Mouse (Mus musculus) heart, embryonic 15.5 days (tissue): Measurements from ENCODE around the gene Rmi1. TPM values are rescaled to one million over a fixed set of nuclear protein-coding genes. Genes with fewer than 3 reads are reported as not detected.
"Not testable (repeated sequence)": the region's sequence is repeated elsewhere in the genome, so short reads cannot be mapped to it uniquely, and the experiment has no call there.

ENCODE experiments used
- ATAC-seq: fragments of 200-750 bp; cut with Nextera tagmentation; replicated peaks from 2 replicates; pipeline ENCODE4 v1.8.0; 2017; ENCODE audit warnings: low read depth, moderate TSS enrichment; ENCODE audit not compliant: insufficient number of reproducible peaks, insufficient read depth, low FRiP score
- H3K27ac ChIP-seq: fragments of 300-500 bp; sonication (generic); 2 replicates; pipeline ENCODE4 v1.5.1; 2015; ENCODE audit warnings: mild to moderate bottlenecking, inconsistent platforms
- H3K27me3 ChIP-seq: fragments of 300-500 bp; sonication (generic); 2 replicates; pipeline ENCODE4 v1.6.1; 2015; ENCODE audit warnings: inconsistent platforms
- H3K36me3 ChIP-seq: fragments of 300-500 bp; sonication (generic); 2 replicates; pipeline ENCODE4 v1.6.1; 2015; ENCODE audit warnings: mild to moderate bottlenecking, inconsistent platforms
- H3K4me1 ChIP-seq: fragments of 300-500 bp; sonication (generic); replicated peaks from 2 replicates; pipeline ENCODE4 v1.6.1; 2015; ENCODE audit warnings: inconsistent platforms
- H3K4me2 ChIP-seq: fragments of 300-500 bp; sonication (generic); 2 replicates; pipeline ENCODE4 v1.6.1; 2015; ENCODE audit warnings: inconsistent platforms, mild to moderate bottlenecking, moderate library complexity
- H3K4me3 ChIP-seq: fragments of 300-500 bp; sonication (generic); 2 replicates; pipeline ENCODE4 v1.5.1; 2015; ENCODE audit warnings: mild to moderate bottlenecking, inconsistent platforms
- H3K9ac ChIP-seq: fragments of 300-500 bp; sonication (generic); 2 replicates; pipeline ENCODE4 v1.6.1; 2015; ENCODE audit warnings: mild to moderate bottlenecking, inconsistent platforms
- H3K9me3 ChIP-seq: fragments of 300-500 bp; sonication (generic); replicated peaks from 2 replicates; pipeline ENCODE4 v1.6.1; 2016; ENCODE audit warnings: inconsistent platforms
- WGBS: fragments of 180-500 bp; shearing (Covaris S2); methylation state at CpG from one replicate; pipeline ENCODE4 v1.1.7; 2015; ENCODE audit warnings: mixed read lengths; 5-methylcytosine and 5-hydroxymethylcytosine counted together
- microRNA counts: library from miRNA; unstranded; fragments of <30 nt; microRNA quantifications from one replicate; lab custom pipeline; 2016
- microRNA-seq: library from miRNA; unstranded; fragments of <30 nt; microRNA quantifications from one replicate; pipeline ENCODE4, GENCODE M21; 2016
- polyA plus RNA-seq: library from polyadenylated mRNA; unstranded; fragments of >200 nt; fragmentation: Nextera tagmentation; extraction: Ambion mirVana; gene quantifications from 2 replicates; pipeline ENCODE4 v1.2.1, GENCODE M21; 2015

Gene Rmi1
- polyA plus RNA-seq, 1 experiment from 2014 or later = 18.5 TPM

DNA sequence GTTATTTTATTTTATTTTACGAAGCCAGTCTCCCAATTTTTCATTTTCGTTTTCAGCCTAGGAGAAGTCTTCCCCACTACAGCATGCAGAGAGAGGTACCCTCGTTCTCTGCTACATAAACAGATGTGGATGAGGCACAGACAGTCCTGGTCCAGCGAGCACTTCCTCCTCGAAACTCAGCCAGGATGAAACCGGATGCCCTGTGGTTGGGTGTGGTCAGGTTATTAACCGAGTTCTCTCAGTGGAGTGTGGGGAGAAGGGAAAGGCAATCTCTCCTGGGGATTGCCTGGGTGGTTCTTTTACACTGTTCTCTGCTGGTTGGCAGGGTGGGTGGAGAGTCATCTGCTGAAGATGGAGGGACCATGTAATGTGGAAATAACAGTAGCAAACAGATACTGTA is 41.7 kb downstream of the Rmi1 start:
- 50% methylated on average over 7 of the region's 7 CpGs for WGBS
- H3K9me3 ChIP-seq = no peaks in the 10 kb centered on the region

DNA sequence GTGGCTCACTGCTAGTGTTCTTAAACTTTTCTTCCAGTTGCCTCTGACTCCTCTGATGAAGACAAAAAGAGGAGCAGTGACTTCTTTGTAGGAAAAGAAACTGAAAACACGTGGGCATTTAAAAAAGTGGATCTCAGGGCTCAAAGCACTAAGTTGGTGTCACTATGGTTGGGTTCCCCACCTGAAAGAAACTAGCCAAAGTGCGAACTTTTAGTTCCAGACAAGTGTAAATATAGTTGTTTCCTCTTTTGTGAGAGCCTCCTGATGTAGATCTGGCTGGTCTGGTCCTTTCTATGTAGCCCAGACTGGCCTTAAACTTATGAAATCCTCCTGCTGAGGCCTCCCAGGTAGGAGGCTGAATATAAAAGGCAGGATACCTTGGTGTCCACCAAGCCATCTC is 44.5 kb downstream of the Rmi1 start:
- H3K9me3 ChIP-seq = no peaks in the 10 kb centered on the region
- no peak overlapping the region for H3K4me2 ChIP-seq
- 83% methylated on average over 2 of the region's 2 CpGs for whole genome bisulfite sequencing
- no peak for ATAC-seq
- no peaks in the 10 kb centered on the region for H3K36me3 ChIP-seq
- no peak overlapping the region for H3K4me3 ChIP-seq
- H3K27me3 ChIP-seq = no peaks in the 10 kb centered on the region; the same call in 1 of the 2 replicates
- H3K4me1 ChIP-seq = no peaks in the 10 kb centered on the region
- no peak overlapping the region for H3K9ac ChIP-seq
- H3K27ac ChIP-seq = no peak overlapping the region

More for the DNA sequence above, 41.7 kb downstream of the Rmi1 start:
- Histone ChIP-seq H3K27me3 (no peaks in the 10 kb centered on the region), H3K4me1 (no peaks in the 10 kb centered on the region), H3K9ac (no peak overlapping the region), H3K4me2 (no peak overlapping the region), H3K4me3 (no peak overlapping the region), H3K27ac (no peak overlapping the region), H3K36me3 (no peaks in the 10 kb centered on the region)
- ATAC-seq = no peak

- Histone ChIP-seq H3K27me3 (peaks cover 13% of the 10 kb centered on the region; the same call in 1 of the 2 replicates), H3K36me3 (no peaks in the 10 kb centered on the region), H3K27ac (no peak overlapping the region), H3K4me1 (peaks cover 8% of the 10 kb centered on the region), H3K9me3 (no peaks in the 10 kb centered on the region), H3K4me2 (no peak overlapping the region), H3K9ac (no peak overlapping the region), H3K4me3 (no peak overlapping the region)
- ATAC-seq = no peak
- 86% methylated on average over 22 of the region's 22 CpGs for WGBS
Measured at GRCm38 (mm10) chr13:58450459-58451182, 48.6 kb downstream of the Rmi1 start.

- no peak for ATAC-seq
- H3K27ac ChIP-seq = no peak overlapping the region
- 71% methylated on average over 4 of the region's 4 CpGs for WGBS
- H3K27me3 ChIP-seq = peaks cover 13% of the 10 kb centered on the region; the same call in 1 of the 2 replicates
- H3K36me3 ChIP-seq = no peaks in the 10 kb centered on the region
- peak overlapping the region; percentile 77; the same call in 1 of the 2 replicates for H3K4me2 ChIP-seq
- no peaks in the 10 kb centered on the region for H3K9me3 ChIP-seq
- peaks cover 8% of the 10 kb centered on the region for H3K4me1 ChIP-seq
- H3K4me3 ChIP-seq = 0 out of 2 replicates have a peak overlapping the region, but pooled peaks have one; percentile 48
- no peak overlapping the region for H3K9ac ChIP-seq
Measured at GRCm38 (mm10) chr13:58452246-58452645, 50.2 kb downstream of the Rmi1 start.

DNA sequence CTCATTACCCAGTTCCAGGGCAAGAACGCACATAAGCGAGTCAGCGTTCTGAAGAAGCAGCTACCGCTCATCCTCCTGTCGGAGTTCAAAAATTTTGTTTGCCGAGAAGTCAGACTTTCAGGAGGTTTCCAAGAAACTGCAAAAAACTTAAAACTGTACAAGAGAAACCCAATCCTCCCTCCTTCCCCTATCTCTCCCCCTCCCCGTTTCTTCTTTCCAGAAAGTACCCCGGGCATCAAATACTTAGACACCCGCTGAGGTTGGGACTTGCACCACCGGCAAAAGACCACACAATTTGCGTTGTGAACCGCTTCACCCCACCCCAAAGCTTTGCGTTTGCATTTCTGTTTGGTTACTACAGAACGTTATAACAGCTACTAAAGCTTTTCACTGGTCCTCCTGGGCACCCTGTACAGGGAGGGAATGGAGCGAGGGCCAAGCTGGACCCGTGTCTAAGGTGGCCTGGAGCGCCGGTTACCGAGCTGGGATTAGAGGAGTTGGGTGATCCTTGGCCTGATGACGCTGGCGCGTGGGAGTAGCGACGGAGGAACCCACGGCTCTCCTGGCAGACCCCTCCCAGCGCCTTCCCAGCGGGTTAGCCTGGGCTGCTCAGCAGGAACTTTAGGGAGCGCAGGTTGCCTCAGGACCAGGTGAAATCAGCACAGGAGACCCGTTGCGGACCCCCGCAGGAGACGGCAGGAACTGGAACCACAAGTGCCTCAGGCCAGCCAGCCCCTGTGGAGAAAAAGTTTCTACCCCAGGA is 50.8 kb downstream of the Rmi1 start:
- Histone ChIP-seq H3K4me3 (peak overlapping the region; percentile 48), H3K4me2 (peak overlapping the region; percentile 77), H3K9me3 (no peaks in the 10 kb centered on the region), H3K36me3 (no peaks in the 10 kb centered on the region), H3K4me1 (peaks cover 8% of the 10 kb centered on the region), H3K27ac (no peak overlapping the region), H3K9ac (peak overlapping the region; percentile 42), H3K27me3 (peaks cover 13% of the 10 kb centered on the region; the same call in 1 of the 2 replicates)
- 12% methylated on average over 32 of the region's 32 CpGs for WGBS
- ATAC-seq = no peak

DNA sequence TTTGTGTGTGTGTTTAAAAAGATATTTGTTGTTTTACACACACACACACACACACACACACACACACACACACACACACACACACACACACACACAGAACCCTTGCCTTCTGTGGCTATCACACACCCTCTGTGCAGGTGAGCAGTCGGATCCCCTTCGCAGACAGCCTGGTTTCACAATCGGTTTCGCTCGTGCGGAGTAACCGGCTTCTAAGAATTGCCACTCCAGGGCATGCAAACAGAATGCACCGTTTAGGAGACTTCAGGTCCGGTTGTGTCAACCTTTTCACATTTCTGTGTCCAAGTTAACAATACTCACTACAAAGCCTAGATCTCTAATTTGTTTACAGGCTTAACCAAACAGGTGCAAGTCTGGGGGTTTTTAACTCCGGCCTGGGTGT is 51.5 kb downstream of the Rmi1 start:
- 44% methylated on average over 10 of the region's 10 CpGs for WGBS
- H3K27ac ChIP-seq = no peak overlapping the region
- H3K4me2 ChIP-seq = peak overlapping the region; percentile 77
- ATAC-seq = no peak
- H3K9ac ChIP-seq = no peak overlapping the region
- H3K27me3 ChIP-seq = peaks cover 13% of the 10 kb centered on the region; the same call in 1 of the 2 replicates
- no peaks in the 10 kb centered on the region for H3K36me3 ChIP-seq
- H3K4me3 ChIP-seq = peak overlapping the region; percentile 48
- H3K9me3 ChIP-seq = no peaks in the 10 kb centered on the region
- peaks cover 8% of the 10 kb centered on the region for H3K4me1 ChIP-seq

- 51% methylated on average over 10 of the region's 10 CpGs for WGBS
- Histone ChIP-seq H3K4me2 (no peak overlapping the region), H3K27ac (no peak overlapping the region), H3K4me3 (no peak overlapping the region), H3K27me3 (0 out of 2 replicates have a peak, but pooled peaks cover 13% of the 10 kb centered on the region), H3K9ac (no peak overlapping the region), H3K36me3 (no peaks in the 10 kb centered on the region), H3K4me1 (peaks cover 8% of the 10 kb centered on the region), H3K9me3 (no peaks in the 10 kb centered on the region)
- no peak for ATAC-seq
Measured at GRCm38 (mm10) chr13:58456547-58456946, 54.5 kb downstream of the Rmi1 start.

- peaks cover 11% of the 10 kb centered on the region; the same call in 1 of the 2 replicates for H3K27me3 ChIP-seq
- not testable (repeated sequence) for H3K4me3 ChIP-seq, H3K9me3 ChIP-seq, ATAC-seq, H3K4me2 ChIP-seq, H3K36me3 ChIP-seq, H3K27ac ChIP-seq, H3K9ac ChIP-seq, H3K4me1 ChIP-seq
- WGBS = 83% methylated on average over 6 of the region's 6 CpGs
Measured at GRCm38 (mm10) chr13:58458811-58459210, 56.8 kb downstream of the Rmi1 start.

MicroRNAs within 50 kb of the gene (microRNA counts, 519-probe panel; counts per million panel counts)
- microRNA mmu-miR-7a (lab: Ali Mortazavi, UCI) = 2,360 counts per million, percentile 43 among the panel's probes with 10 or more counts

Small RNAs within 50 kb of the gene (microRNA-seq; reads per million reads assigned to microRNA genes)
- gene Mir7-1 = 39.7 reads per million, percentile 39 among the genes with 10 or more reads in this experiment

Other genes starting within 250 kb of the Rmi1 start
- gene Idnk, start 244.6 kb upstream of the Rmi1 start, polyA plus RNA-seq = 29.5 and 30.3 TPM in 2 replicates
- 68.4 and 81.4 TPM in 2 replicates for gene Ubqln1, start 186.6 kb upstream of the Rmi1 start, polyA plus RNA-seq
- gene Gkap1, start 126.5 kb upstream of the Rmi1 start, polyA plus RNA-seq = 22.2 and 27.4 TPM in 2 replicates
- gene Kif27, start 43.1 kb upstream of the Rmi1 start, polyA plus RNA-seq = 0.37 and 0.43 TPM in 2 replicates
- gene 2210016F16Rik, start 17.0 kb upstream of the Rmi1 start, polyA plus RNA-seq = 26.3 and 27.7 TPM in 2 replicates
- gene Hnrnpk, start 1.1 kb downstream of the Rmi1 start, polyA plus RNA-seq = 888 and 900 TPM in 2 replicates
- 0.05 TPM in 1 of 2 replicates, not detected in the other for gene Slc28a3, start 208.6 kb downstream of the Rmi1 start, polyA plus RNA-seq